Mouse (Mus musculus) cerebellum, adult 2 months (tissue): ENCODE measurements around the gene Ddx10. TPM values are rescaled to one million over a fixed set of nuclear protein-coding genes. Genes with fewer than 3 reads are reported as not detected.
A peak's percentile ranks its signal among the peaks of the same experiment; 100 is the strongest.

Source experiments
- DNase-seq, 2 experiments: peaks; one replicate each; pipeline ENCODE4 v3.0.0; 2021
- H3K27ac ChIP-seq: fragments of 200-500 bp; 2 replicates; pipeline ENCODE4 v1.5.1; 2012; ENCODE audit warnings: low read length, control low read depth, inconsistent platforms; ENCODE audit not compliant: insufficient read depth
- H3K27me3 ChIP-seq: fragments of 200-500 bp; 2 replicates; pipeline ENCODE4 v1.6.1; 2012; ENCODE audit warnings: inconsistent platforms, mild to moderate bottlenecking, low read length, moderate library complexity; ENCODE audit not compliant: control insufficient read depth, insufficient read depth
- H3K4me1 ChIP-seq: fragments of 200-500 bp; 2 replicates; pipeline ENCODE4 v1.6.1; 2011; ENCODE audit warnings: low read length; ENCODE audit not compliant: control insufficient read depth, insufficient read depth
- H3K4me3 ChIP-seq: fragments of 200-500 bp; replicated peaks from 2 replicates; pipeline ENCODE3; 2011; ENCODE audit warnings: mild to moderate bottlenecking, low read depth, low read length, control low read depth; ENCODE audit not compliant: insufficient read depth
- CTCF ChIP-seq: fragments of 200-500 bp; IDR thresholded peaks from 2 replicates; pipeline ENCODE4 v1.5.1; 2011; ENCODE audit warnings: low read depth, mild to moderate bottlenecking, control low read depth, low read length, moderate library complexity, borderline replicate concordance; ENCODE audit not compliant: insufficient read depth
- POLR2A ChIP-seq: fragments of 200-500 bp; IDR thresholded peaks from 2 replicates; pipeline ENCODE4 v1.6.1; 2011; ENCODE audit warnings: low read length, control low read depth, borderline replicate concordance; ENCODE audit not compliant: insufficient read depth
- WGBS: fragments of 180-500 bp; shearing (Covaris S2); methylation state at CpG from one replicate; pipeline ENCODE4 v1.1.7; 2018; 5-methylcytosine and 5-hydroxymethylcytosine counted together
- polyA plus RNA-seq: library from polyadenylated mRNA; depleted of rRNA; stranded (reverse); fragments of >200 nt; gene quantifications from 2 replicates; pipeline ENCODE4 v1.2.3, GENCODE M21; 2012

The Ddx10 gene
- polyA plus RNA-seq, 1 experiment = 10.0 TPM

- no peaks in the 10 kb centered on the region for H3K4me1 ChIP-seq
- H3K27me3 ChIP-seq = no peaks in the 10 kb centered on the region
- TF ChIP-seq CTCF (no peak), POLR2A (no peak)
- H3K4me3 ChIP-seq = no peak overlapping the region
- DNase-seq = no peak
- H3K27ac ChIP-seq = no peak overlapping the region
- 55% methylated on average over 3 of the region's 3 CpGs for WGBS
Observed at GRCm38 (mm10) chr9:53077626-53078025, 170.2 kb downstream of the Ddx10 start.

- Histone ChIP-seq H3K4me3 (no peak overlapping the region), H3K4me1 (no peaks in the 10 kb centered on the region), H3K27ac (no peak overlapping the region), H3K27me3 (no peaks in the 10 kb centered on the region)
- WGBS = 87% methylated on average over 3 of the region's 3 CpGs
- DNase-seq = no peak
- TF ChIP-seq CTCF (no peak), POLR2A (no peak)
Observed at GRCm38 (mm10) chr9:53075931-53076330, 171.9 kb downstream of the Ddx10 start.

DNA sequence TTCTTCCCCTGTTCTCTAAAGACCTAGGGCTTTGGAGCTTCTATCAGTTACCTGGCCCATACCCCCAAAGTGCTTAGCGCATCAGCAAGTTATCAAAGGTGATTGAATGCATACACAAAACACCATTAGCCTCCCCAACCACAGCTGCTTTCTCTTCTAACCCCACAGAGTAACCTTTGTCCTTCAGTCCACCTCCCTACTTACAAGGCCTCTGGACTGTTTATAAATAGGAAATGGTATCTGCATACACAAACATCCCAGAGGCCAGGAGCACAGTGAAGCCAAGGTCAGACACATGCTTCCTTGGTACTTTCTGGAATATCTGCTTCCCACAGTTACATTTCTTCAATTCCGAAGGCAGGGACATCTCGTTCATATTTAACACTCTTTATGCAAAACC is 173.4 kb downstream of the Ddx10 start:
- DNase-seq = no peak
- WGBS = 89% methylated on average over 3 of the region's 3 CpGs
- H3K4me3 ChIP-seq = no peak overlapping the region

DNA sequence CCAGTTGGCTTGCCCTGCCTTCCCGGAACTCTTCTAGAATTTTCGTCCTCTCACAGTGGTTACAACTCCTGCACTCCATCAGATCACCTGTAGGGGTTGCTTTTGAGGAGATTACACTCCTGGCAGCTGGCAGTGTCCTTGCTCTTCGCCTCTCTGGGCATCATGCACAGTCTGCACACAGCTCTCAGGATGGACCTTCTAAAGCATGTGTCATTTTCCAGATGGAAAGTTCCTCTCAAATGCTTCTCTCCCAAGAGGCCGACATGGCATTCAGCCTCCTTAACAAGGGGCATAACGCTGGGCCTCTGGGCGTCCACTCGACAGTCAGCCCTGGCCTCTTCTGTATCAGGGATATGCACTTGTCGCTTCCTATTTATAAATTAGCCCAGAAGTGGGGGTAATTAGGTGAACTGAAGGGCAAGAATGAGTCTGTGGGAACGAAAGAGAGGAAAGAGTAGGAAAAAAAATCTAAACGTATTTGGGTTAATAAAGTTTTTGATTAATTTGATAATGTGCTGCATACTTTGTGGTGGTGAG is 174.2 kb downstream of the Ddx10 start:
- DNase-seq = no peak
- 42% methylated on average over 10 of the region's 10 CpGs for WGBS
- no peaks in the 10 kb centered on the region for H3K27me3 ChIP-seq
- H3K4me1 ChIP-seq = no peaks in the 10 kb centered on the region
- H3K27ac ChIP-seq = no peak overlapping the region
- no peak overlapping the region for H3K4me3 ChIP-seq
- TF ChIP-seq POLR2A = no peak
- TF ChIP-seq CTCF = no peak

More for the DNA sequence above, 173.4 kb downstream of the Ddx10 start:
- Histone ChIP-seq H3K27ac (no peak overlapping the region), H3K4me1 (no peaks in the 10 kb centered on the region), H3K27me3 (no peaks in the 10 kb centered on the region)
- TF ChIP-seq POLR2A = no peak
- TF ChIP-seq CTCF = no peak

DNA sequence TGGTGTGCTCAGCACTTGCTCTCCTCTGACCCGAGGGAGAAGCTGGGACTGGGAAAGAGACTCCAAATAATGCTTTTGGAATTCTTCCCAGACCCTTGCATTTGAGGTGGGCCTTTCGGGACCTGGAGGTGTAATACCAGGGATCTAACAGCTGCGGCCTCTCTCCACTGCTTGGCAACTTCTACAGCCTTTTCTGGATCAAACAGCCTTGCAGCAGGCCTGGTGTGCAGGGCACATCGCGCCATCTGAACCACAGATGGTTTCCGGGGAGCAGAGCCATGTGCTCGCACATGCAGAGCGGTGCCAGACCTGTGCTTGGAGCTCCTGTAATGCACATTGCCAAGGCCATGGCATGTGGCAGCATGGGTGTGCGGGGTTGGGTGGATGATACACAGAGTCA is 175.8 kb downstream of the Ddx10 start:
- WGBS = 33% methylated on average over 9 of the region's 9 CpGs
- TF ChIP-seq CTCF = no peak
- TF ChIP-seq POLR2A = no peak
- H3K4me3 ChIP-seq = no peak overlapping the region
- DNase-seq = peak in 1 of 2 experiments; percentile 9
- no peaks in the 10 kb centered on the region for H3K27me3 ChIP-seq
- H3K27ac ChIP-seq = no peak overlapping the region
- H3K4me1 ChIP-seq = no peaks in the 10 kb centered on the region

- Histone ChIP-seq H3K4me3 (no peak overlapping the region), H3K27ac (no peak overlapping the region), H3K27me3 (no peaks in the 10 kb centered on the region), H3K4me1 (no peaks in the 10 kb centered on the region)
- DNase-seq = no peak
- no peak for TF ChIP-seq CTCF
- no peak for TF ChIP-seq POLR2A
- 71% methylated on average over 12 of the region's 12 CpGs for WGBS
Observed at GRCm38 (mm10) chr9:53070875-53071524, 176.9 kb downstream of the Ddx10 start.

- H3K27me3 ChIP-seq = no peaks in the 10 kb centered on the region
- no peak overlapping the region for H3K4me3 ChIP-seq
- no peak for DNase-seq
- no peaks in the 10 kb centered on the region for H3K4me1 ChIP-seq
- no peak overlapping the region for H3K27ac ChIP-seq
- no peak for TF ChIP-seq CTCF
- no peak for TF ChIP-seq POLR2A
- 93% methylated on average over 5 of the region's 5 CpGs for WGBS
Observed at GRCm38 (mm10) chr9:53068166-53068565, 179.7 kb downstream of the Ddx10 start.

DNA sequence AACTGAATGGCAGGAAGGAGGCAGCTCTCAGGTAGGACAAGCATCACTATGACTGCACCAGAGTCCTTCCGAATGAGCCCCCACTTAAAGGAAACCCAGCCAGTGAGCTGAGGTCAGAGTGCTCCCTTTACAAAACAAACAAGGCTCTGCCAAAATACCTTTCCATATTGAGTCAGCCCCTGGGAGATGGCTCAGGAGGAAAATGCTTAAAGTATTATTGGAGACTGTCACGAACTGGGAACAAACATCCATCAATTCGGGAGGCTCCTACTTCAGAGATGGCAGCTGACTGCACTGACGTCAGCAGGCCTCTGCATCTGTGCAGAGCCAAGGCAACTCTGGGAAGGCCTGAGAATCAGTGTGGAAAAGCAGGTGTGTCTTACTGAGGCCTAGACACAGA is 181.4 kb downstream of the Ddx10 start:
- TF ChIP-seq CTCF (no peak), POLR2A (no peak)
- DNase-seq = no peak
- no peak overlapping the region for H3K27ac ChIP-seq
- WGBS = 65% methylated on average over 4 of the region's 4 CpGs
- H3K27me3 ChIP-seq = no peaks in the 10 kb centered on the region
- no peaks in the 10 kb centered on the region for H3K4me1 ChIP-seq
- no peak overlapping the region for H3K4me3 ChIP-seq
